Mouse (Mus musculus): Measurements from ENCODE around the gene Nudt12.

Gene Nudt12

DNA sequence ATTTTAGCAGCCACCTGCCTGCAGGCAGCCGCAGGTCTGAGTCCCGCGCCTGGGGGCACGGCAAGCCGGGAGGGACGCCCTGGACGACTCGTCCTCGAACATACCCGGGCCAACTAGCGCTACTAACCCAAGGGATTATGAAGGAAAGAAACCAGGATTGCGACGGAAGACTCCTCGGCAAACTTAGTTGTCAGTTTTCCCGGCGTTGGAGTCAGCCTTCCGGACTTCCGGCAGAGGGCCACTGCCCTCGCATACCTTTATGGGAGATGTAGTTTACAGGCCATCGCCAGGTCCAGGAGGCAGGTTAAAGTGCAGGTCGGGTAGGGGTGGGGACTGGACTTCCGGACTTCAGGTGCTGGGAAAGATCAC, at the start of gene Nudt12:
Gene Nudt12, minus strand, starts transcription at position 282 of the 369 bp plus-strand sequence.
- peak within 1 kb of the TSS; percentile 82 for H3K4me3 ChIP-seq (replicated peaks; ENCODE audit: low read length)
- TF ChIP-seq POU5F1 (IDR thresholded peaks at IDR 0.05; ENCODE audit: borderline replicate concordance, low read length): no peak
- TF ChIP-seq NANOG (IDR thresholded peaks at IDR 0.05; ENCODE audit: borderline replicate concordance, low read length): no peak
- H3K27me3 ChIP-seq (ENCODE audit: insufficient read depth, low read length): no peaks in the 10 kb centered on the region
- H3K4me1 ChIP-seq (replicated peaks; ENCODE audit: low read depth, low read length): peaks cover 6% of the 10 kb centered on the region; the same call in 1 of the 2 replicates
- no peaks in the 10 kb centered on the region for H3K9me3 ChIP-seq (ENCODE audit: low read length)
- no peaks in the 10 kb centered on the region for H3K36me3 ChIP-seq (ENCODE audit: insufficient read depth, low read length)

DNA sequence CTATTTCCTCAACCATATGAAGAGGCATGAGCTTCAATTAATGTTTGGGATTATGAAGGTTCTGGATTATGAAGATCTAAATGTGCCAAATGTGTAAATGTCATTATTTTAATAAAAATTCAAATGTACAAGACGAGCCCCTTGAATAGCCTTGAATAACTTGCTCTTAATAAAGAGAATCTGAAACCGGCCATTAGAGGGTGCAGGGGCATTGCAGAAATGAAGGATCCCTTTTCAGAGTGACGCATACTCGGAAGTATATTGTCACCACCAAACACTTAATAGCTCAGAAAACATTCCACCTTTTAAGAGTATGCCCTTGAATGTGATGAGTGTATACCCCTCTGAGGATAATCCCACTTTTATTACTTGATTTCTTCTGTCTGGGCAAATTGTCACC, 40.1 kb upstream of the Nudt12 start:
- no peak overlapping the region for H3K4me3 ChIP-seq (replicated peaks; ENCODE audit: low read length)
- TF ChIP-seq CTCF (conservative IDR thresholded peaks at IDR 0.05; ENCODE audit: low read length): no peak
- no peak for TF ChIP-seq NANOG (IDR thresholded peaks at IDR 0.05; ENCODE audit: borderline replicate concordance, low read length)
- no peak for TF ChIP-seq POU5F1 (IDR thresholded peaks at IDR 0.05; ENCODE audit: borderline replicate concordance, low read length)

DNA sequence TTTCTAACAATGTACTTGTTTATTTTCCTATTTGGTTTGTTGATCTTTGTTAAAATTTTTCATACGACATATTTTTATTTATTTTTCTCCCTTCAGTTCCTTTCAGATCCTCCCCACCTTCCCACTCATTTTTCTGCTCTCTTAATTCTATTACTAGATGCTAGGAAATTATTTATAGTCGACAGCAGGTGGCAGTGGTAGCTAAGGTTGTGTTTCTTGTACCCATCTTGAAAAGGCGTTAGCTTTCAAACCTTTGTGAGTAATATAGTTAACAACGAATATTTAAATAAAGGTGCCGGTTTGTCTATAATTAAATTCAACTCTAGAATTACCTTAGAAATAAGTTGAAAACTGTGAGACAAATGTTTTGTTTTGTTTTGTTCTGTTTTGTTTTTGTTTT, 26.6 kb upstream of the Nudt12 start:
- H3K9me3 ChIP-seq (ENCODE audit: low read length): no peaks in the 10 kb centered on the region
- H3K27me3 ChIP-seq (ENCODE audit: insufficient read depth, low read length): no peaks in the 10 kb centered on the region
- H3K4me1 ChIP-seq (replicated peaks; ENCODE audit: low read depth, low read length): no peaks in the 10 kb centered on the region
- no peak overlapping the region for H3K4me3 ChIP-seq (replicated peaks; ENCODE audit: low read length)
- H3K36me3 ChIP-seq (ENCODE audit: insufficient read depth, low read length): no peaks in the 10 kb centered on the region
- TF ChIP-seq NANOG (IDR thresholded peaks at IDR 0.05; ENCODE audit: borderline replicate concordance, low read length) (no peak), POU5F1 (IDR thresholded peaks at IDR 0.05; ENCODE audit: borderline replicate concordance, low read length) (no peak), CTCF (conservative IDR thresholded peaks at IDR 0.05; ENCODE audit: low read length) (no peak)

More for the DNA sequence above, 40.1 kb upstream of the Nudt12 start:
- H3K9me3 ChIP-seq (ENCODE audit: low read length): no peaks in the 10 kb centered on the region
- H3K27me3 ChIP-seq (ENCODE audit: insufficient read depth, low read length): no peaks in the 10 kb centered on the region
- no peaks in the 10 kb centered on the region for H3K4me1 ChIP-seq (replicated peaks; ENCODE audit: low read depth, low read length)
- no peaks in the 10 kb centered on the region for H3K36me3 ChIP-seq (ENCODE audit: insufficient read depth, low read length)

DNA sequence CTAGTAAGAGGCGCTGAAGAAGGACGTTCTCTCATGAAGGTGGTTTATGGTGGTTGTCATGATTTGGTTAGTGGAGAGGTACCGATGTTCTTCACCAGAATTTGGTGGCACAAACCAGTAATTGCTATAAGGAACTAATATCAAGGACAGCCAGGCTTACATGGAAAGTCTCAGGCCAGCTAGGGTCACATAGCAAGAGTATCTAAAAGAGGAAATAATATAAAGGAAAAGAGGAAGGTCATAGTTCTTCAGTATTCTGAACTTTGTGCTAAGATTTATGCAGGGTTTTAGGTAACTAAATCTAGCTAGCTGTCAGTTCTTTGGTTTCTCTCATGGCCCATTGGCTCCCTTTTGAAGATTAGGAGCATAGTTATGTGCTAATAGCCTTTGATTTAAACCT, 20.3 kb upstream of the Nudt12 start:
- no peaks in the 10 kb centered on the region for H3K36me3 ChIP-seq (ENCODE audit: insufficient read depth, low read length)
- H3K9me3 ChIP-seq (ENCODE audit: low read length): no peaks in the 10 kb centered on the region
- TF ChIP-seq NANOG (IDR thresholded peaks at IDR 0.05; ENCODE audit: borderline replicate concordance, low read length) (no peak), POU5F1 (IDR thresholded peaks at IDR 0.05; ENCODE audit: borderline replicate concordance, low read length) (no peak), CTCF (conservative IDR thresholded peaks at IDR 0.05; ENCODE audit: low read length) (no peak)
- no peak overlapping the region for H3K4me3 ChIP-seq (replicated peaks; ENCODE audit: low read length)
- no peaks in the 10 kb centered on the region for H3K27me3 ChIP-seq (ENCODE audit: insufficient read depth, low read length)
- no peaks in the 10 kb centered on the region for H3K4me1 ChIP-seq (replicated peaks; ENCODE audit: low read depth, low read length)

DNA sequence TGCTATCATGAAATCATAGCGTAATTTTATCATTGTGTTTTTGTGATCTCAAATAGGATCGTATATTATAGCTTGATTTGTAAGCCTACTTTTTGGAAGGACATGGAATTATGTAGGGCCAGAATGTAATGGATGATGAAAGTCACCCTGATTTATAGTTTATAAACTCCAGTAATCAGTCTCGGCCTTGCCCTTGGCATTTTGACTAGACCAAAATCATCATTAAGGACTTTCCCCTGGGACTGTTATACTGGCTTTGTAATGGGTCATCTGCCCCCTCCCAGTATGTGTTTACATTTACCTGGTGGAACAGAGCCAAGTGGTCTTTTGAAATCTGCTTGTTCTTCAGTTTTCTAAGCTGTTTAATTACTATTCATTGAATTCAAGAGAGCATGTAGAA, 13.2 kb upstream of the Nudt12 start:
- TF ChIP-seq POU5F1 (IDR thresholded peaks at IDR 0.05; ENCODE audit: borderline replicate concordance, low read length) (no peak), NANOG (IDR thresholded peaks at IDR 0.05; ENCODE audit: borderline replicate concordance, low read length) (no peak), CTCF (conservative IDR thresholded peaks at IDR 0.05; ENCODE audit: low read length) (no peak)
- no peaks in the 10 kb centered on the region for H3K27me3 ChIP-seq (ENCODE audit: insufficient read depth, low read length)
- no peaks in the 10 kb centered on the region for H3K4me1 ChIP-seq (replicated peaks; ENCODE audit: low read depth, low read length)

DNA sequence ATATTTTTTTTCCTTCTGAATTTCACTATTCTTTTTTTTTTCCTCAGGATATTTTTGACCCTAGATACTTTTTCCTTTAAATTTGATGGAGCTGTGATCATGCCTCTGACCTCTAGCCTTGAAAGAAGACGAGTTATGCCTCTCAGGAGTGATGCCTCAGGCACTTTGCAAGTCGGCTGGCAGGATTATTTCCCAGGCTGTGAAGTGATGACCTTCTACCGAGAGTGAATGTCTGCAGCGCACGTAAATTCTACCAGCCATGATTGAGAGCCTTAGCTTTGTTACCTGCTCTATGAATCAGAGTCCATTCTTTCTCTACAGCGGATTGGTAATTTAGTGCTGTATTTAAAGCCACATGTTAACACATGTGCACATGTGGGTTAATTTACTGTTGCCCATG, 11.3 kb upstream of the Nudt12 start:
- no peak for TF ChIP-seq NANOG (IDR thresholded peaks at IDR 0.05; ENCODE audit: borderline replicate concordance, low read length)
- no peak for TF ChIP-seq POU5F1 (IDR thresholded peaks at IDR 0.05; ENCODE audit: borderline replicate concordance, low read length)
- TF ChIP-seq CTCF (conservative IDR thresholded peaks at IDR 0.05; ENCODE audit: low read length): no peak
- H3K4me1 ChIP-seq (replicated peaks; ENCODE audit: low read depth, low read length): no peaks in the 10 kb centered on the region
- H3K4me3 ChIP-seq (replicated peaks; ENCODE audit: low read length): no peak overlapping the region
- no peaks in the 10 kb centered on the region for H3K9me3 ChIP-seq (ENCODE audit: low read length)
- no peaks in the 10 kb centered on the region for H3K27me3 ChIP-seq (ENCODE audit: insufficient read depth, low read length)
- no peaks in the 10 kb centered on the region for H3K36me3 ChIP-seq (ENCODE audit: insufficient read depth, low read length)

More for the DNA sequence above, 13.2 kb upstream of the Nudt12 start:
- Histone ChIP-seq H3K36me3 (ENCODE audit: insufficient read depth, low read length) (no peaks in the 10 kb centered on the region), H3K9me3 (ENCODE audit: low read length) (no peaks in the 10 kb centered on the region), H3K4me3 (replicated peaks; ENCODE audit: low read length) (no peak overlapping the region)

DNA sequence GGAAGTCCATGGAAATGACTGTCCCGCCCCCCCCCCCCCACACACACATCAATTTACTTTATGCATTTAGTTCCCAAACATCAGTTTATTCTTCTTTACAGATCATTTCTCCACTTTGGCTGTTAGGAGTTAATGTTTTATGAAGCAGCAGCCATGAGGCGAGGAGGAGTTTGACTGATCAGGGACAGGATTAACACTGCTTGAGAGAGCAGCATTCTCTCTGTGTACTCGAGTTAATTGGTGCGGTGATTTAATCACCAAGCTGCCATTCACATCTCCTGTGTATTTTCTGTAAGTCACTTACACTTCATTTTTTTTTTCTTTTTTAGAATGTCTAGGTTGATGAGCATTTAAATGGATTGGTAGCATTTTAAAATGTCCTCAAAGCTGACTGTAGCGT, 10.8 kb upstream of the Nudt12 start:
- Histone ChIP-seq H3K27me3 (ENCODE audit: insufficient read depth, low read length) (no peaks in the 10 kb centered on the region), H3K4me3 (replicated peaks; ENCODE audit: low read length) (no peak overlapping the region), H3K4me1 (replicated peaks; ENCODE audit: low read depth, low read length) (no peaks in the 10 kb centered on the region), H3K36me3 (ENCODE audit: insufficient read depth, low read length) (no peaks in the 10 kb centered on the region), H3K9me3 (ENCODE audit: low read length) (no peaks in the 10 kb centered on the region)
- TF ChIP-seq CTCF (conservative IDR thresholded peaks at IDR 0.05; ENCODE audit: low read length) (no peak), NANOG (IDR thresholded peaks at IDR 0.05; ENCODE audit: borderline replicate concordance, low read length) (no peak), POU5F1 (IDR thresholded peaks at IDR 0.05; ENCODE audit: borderline replicate concordance, low read length) (no peak)

DNA sequence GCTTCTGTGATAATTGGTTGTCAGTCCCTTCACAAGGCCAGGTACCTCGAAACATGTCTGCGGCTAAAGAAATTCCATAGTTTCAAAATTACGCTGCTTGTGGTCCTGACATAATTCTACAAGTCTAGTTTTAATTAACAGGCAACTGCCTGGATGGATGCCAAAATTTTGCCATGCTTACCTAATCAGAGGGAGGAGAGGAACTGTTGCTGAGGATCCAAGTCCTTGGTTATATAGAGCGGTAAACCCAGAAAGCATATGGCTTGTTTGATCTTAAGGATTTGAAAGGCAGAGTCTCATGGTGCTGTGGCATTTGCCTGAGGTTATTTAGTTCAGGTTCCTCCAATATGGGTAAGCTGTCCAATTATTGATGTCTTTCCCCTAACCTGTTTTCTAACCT, 5.5 kb upstream of the Nudt12 start:
- H3K36me3 ChIP-seq (ENCODE audit: insufficient read depth, low read length): no peaks in the 10 kb centered on the region
- H3K27me3 ChIP-seq (ENCODE audit: insufficient read depth, low read length): no peaks in the 10 kb centered on the region
- no peaks in the 10 kb centered on the region for H3K4me1 ChIP-seq (replicated peaks; ENCODE audit: low read depth, low read length)
- H3K4me3 ChIP-seq (replicated peaks; ENCODE audit: low read length): no peak overlapping the region
- no peak for TF ChIP-seq CTCF (conservative IDR thresholded peaks at IDR 0.05; ENCODE audit: low read length)
- TF ChIP-seq NANOG (IDR thresholded peaks at IDR 0.05; ENCODE audit: borderline replicate concordance, low read length): no peak
- no peak for TF ChIP-seq POU5F1 (IDR thresholded peaks at IDR 0.05; ENCODE audit: borderline replicate concordance, low read length)
- no peaks in the 10 kb centered on the region for H3K9me3 ChIP-seq (ENCODE audit: low read length)

DNA sequence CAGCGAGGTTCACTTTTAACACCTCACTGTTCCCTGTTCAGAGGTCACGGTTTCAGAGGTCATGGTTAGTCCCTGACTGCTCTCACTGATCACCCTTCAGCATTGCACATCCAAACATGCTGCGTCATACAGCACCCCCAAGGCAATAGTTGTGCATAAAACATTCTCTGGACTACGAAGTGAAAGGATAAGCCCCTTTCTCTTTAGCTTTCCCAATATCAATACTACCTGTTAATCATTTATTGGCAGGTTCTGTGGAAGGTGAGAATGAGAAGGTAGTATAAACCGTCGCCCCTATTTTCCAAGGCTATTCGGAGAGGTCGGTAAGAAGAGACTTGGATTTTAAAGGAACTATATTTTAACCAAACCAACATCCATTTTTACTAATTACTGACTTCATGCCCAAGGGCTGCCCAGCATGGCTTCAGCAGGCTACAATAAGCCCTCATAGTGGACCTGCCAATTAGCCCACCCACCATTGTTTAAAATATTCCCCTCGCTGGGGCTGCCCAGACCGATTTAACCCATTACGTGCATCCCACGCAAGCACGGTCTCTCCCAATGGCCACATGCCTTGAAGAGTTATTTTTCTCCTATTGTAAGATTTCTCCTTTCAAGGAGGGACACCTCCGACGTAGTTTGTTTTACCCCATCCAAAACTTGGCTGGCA, 616 bp downstream of the Nudt12 start:
- H3K9me3 ChIP-seq (ENCODE audit: low read length): no peaks in the 10 kb centered on the region
- peaks cover 6% of the 10 kb centered on the region; the same call in 1 of the 2 replicates for H3K4me1 ChIP-seq (replicated peaks; ENCODE audit: low read depth, low read length)
- H3K36me3 ChIP-seq (ENCODE audit: insufficient read depth, low read length): no peaks in the 10 kb centered on the region
- H3K27me3 ChIP-seq (ENCODE audit: insufficient read depth, low read length): no peaks in the 10 kb centered on the region
- no peak for TF ChIP-seq CTCF (conservative IDR thresholded peaks at IDR 0.05; ENCODE audit: low read length)
- no peak for TF ChIP-seq POU5F1 (IDR thresholded peaks at IDR 0.05; ENCODE audit: borderline replicate concordance, low read length)
- peak overlapping the region; percentile 82 for H3K4me3 ChIP-seq (replicated peaks; ENCODE audit: low read length)

Data from E14TG2a.4 (cell line).